Mouse (Mus musculus) left cerebral cortex, postnatal 10 days (tissue): ENCODE measurements around the gene Dnah2. TPM values are rescaled to one million over a fixed set of nuclear protein-coding genes. Genes with fewer than 3 reads are reported as not detected.

Experiments
- DNase-seq, 2 experiments: peaks; one replicate each; pipeline ENCODE4 v3.0.0; 2021 to 2022; ENCODE audit warnings: low spot score in 2 of 2, mixed read lengths in 1 of 2; ENCODE audit errors: extremely low spot score in 1 of 2
- intact Hi-C: fragments of 180-260 bp; cut with DNase I; formaldehyde crosslinking; loops from one replicate; pipeline ENCODE4 v1.15.1; 2025
- total RNA-seq, 2 experiments: library from RNA; stranded (reverse); gene quantifications; 2 replicates each; pipeline ENCODE4 v1.2.3; 2021

Dnah2 gene
- total RNA-seq, 2 experiments from 2014 or later = 4.2 to 5.7 TPM

GRCm38 (mm10) chr11:69390400-69391034, 158.4 kb downstream of the Dnah2 start:
- intact Hi-C loops = no loop called here
- DNase-seq = peak; percentile 71 to 79

- intact Hi-C loops = loop anchor here (5.0 to 10.0 kb wide), 2 partner anchors 132 to 195 kb away; partner anchors contain the start of gene Alox8
These were observed 159.1 kb downstream of the Dnah2 start for GRCm38 (mm10) chr11:69389531-69390399.

GRCm38 (mm10) chr11:69388680-69389079, 160.2 kb downstream of the Dnah2 start:
- intact Hi-C loops = loop anchor here (5.0 to 10.0 kb wide), 2 partner anchors 131 to 194 kb away; partner anchors contain the start of gene Alox8

More at GRCm38 (mm10) chr11:69389531-69390399, 159.1 kb downstream of the Dnah2 start:
- peak; percentile 58 to 75 for DNase-seq

GRCm38 (mm10) chr11:69386758-69387157, 162.2 kb downstream of the Dnah2 start:
- intact Hi-C loops = loop anchor here (2.0 to 10.0 kb wide), 3 partner anchors 118 to 192 kb away; partner anchors contain the start of gene Alox8
- no peak for DNase-seq

More at GRCm38 (mm10) chr11:69388680-69389079, 160.2 kb downstream of the Dnah2 start:
- DNase-seq = no peak

GRCm38 (mm10) chr11:69384979-69385378, 163.9 kb downstream of the Dnah2 start:
- no peak for DNase-seq
- intact Hi-C loops = loop anchor here (5.0 to 10.0 kb wide), 2 partner anchors 128 to 190 kb away; partner anchors contain the start of gene Alox8

GRCm38 (mm10) chr11:69382478-69383105, 166.3 kb downstream of the Dnah2 start:
- intact Hi-C loops = loop anchor here (10.0 kb wide), 1 partner anchor 188 kb away; the partner anchor contains the start of gene Alox8
- no peak for DNase-seq

GRCm38 (mm10) chr11:69381356-69381755, 167.6 kb downstream of the Dnah2 start:
- DNase-seq = no peak
- intact Hi-C loops = loop anchor here (10.0 kb wide), 1 partner anchor 187 kb away; the partner anchor contains the start of gene Alox8

- intact Hi-C loops = no loop called here
- no peak for DNase-seq
These were observed 169.3 kb downstream of the Dnah2 start for GRCm38 (mm10) chr11:69379600-69379999.

GRCm38 (mm10) chr11:69377766-69378165, 171.1 kb downstream of the Dnah2 start:
- DNase-seq = no peak
- intact Hi-C loops = no loop called here

- intact Hi-C loops = no loop called here
- no peak for DNase-seq
These were observed 173.3 kb downstream of the Dnah2 start for GRCm38 (mm10) chr11:69375646-69376045.

- intact Hi-C loops = no loop called here
- no peak for DNase-seq
These were observed 175.5 kb downstream of the Dnah2 start for GRCm38 (mm10) chr11:69373223-69373965.

GRCm38 (mm10) chr11:69372780-69373170, 176.1 kb downstream of the Dnah2 start:
- no peak for DNase-seq
- intact Hi-C loops = no loop called here

GRCm38 (mm10) chr11:69372056-69372779, 176.7 kb downstream of the Dnah2 start:
- intact Hi-C loops = no loop called here
- peak in 1 of 2 experiments; percentile 72 for DNase-seq

- intact Hi-C loops = no loop called here
- DNase-seq = no peak
These were observed 177.3 kb downstream of the Dnah2 start for GRCm38 (mm10) chr11:69371601-69372000.

- no peak for DNase-seq
- intact Hi-C loops = no loop called here
These were observed 178.1 kb downstream of the Dnah2 start for GRCm38 (mm10) chr11:69370817-69371215.
